Mouse (Mus musculus) layer of hippocampus, adult 8-10 months (tissue): Measurements from ENCODE around the gene Gne. TPM values are rescaled to one million over a fixed set of nuclear protein-coding genes. Genes with fewer than 3 reads are reported as not detected.
A peak's percentile ranks its signal among the peaks of the same experiment; 100 is the strongest.
"Not testable (repeated sequence)": the region's sequence is repeated elsewhere in the genome, so short reads cannot be mapped to it uniquely, and the experiment has no call there.

ENCODE experiments used
- DNase-seq, 2 experiments: peaks; one replicate each; pipeline ENCODE4 v3.0.0; 2022; ENCODE audit warnings: low spot score in 2 of 2
- total RNA-seq, 4 experiments: library from RNA; stranded (reverse); gene quantifications; 2 replicates each; pipeline ENCODE4 v1.2.4; 2022

Gne gene
- total RNA-seq, 4 experiments from 2014 or later = 50.7 to 61.6 (median 55.9) TPM

GRCm38 (mm10) chr4:44072873-44073441 lies 11.0 kb downstream of the Gne start:
- DNase-seq = no peak

GRCm38 (mm10) chr4:44072146-44072872 lies 11.7 kb downstream of the Gne start:
- DNase-seq = peak; percentile 85 to 87

- DNase-seq = no peak
Observed at GRCm38 (mm10) chr4:44071741-44072145, 12.2 kb downstream of the Gne start.

- no peak for DNase-seq
Observed at GRCm38 (mm10) chr4:44070641-44071040, 13.3 kb downstream of the Gne start.

GRCm38 (mm10) chr4:44069411-44069810 lies 14.6 kb downstream of the Gne start:
- DNase-seq = no peak

- no peak for DNase-seq
Observed at GRCm38 (mm10) chr4:44068736-44069135, 15.2 kb downstream of the Gne start.

GRCm38 (mm10) chr4:44066891-44067290 lies 17.1 kb downstream of the Gne start:
- DNase-seq = no peak

- peak; percentile 80 to 95 for DNase-seq
Observed at GRCm38 (mm10) chr4:44065355-44066025, 18.5 kb downstream of the Gne start.

- no peak for DNase-seq
Observed at GRCm38 (mm10) chr4:44062816-44063215, 21.2 kb downstream of the Gne start.

GRCm38 (mm10) chr4:44062062-44062461 lies 21.9 kb downstream of the Gne start:
- DNase-seq = no peak

- no peak for DNase-seq
Observed at GRCm38 (mm10) chr4:44059674-44060073, 24.3 kb downstream of the Gne start.

GRCm38 (mm10) chr4:44049812-44050211 lies 34.2 kb downstream of the Gne start:
- DNase-seq = no peak

- DNase-seq = no peak
Observed at GRCm38 (mm10) chr4:44046066-44046465, 37.9 kb downstream of the Gne start.

GRCm38 (mm10) chr4:44044685-44045356 lies 39.2 kb downstream of the Gne start:
- DNase-seq = no peak

- DNase-seq = not testable (repeated sequence)
Observed at GRCm38 (mm10) chr4:44043182-44043581, 40.8 kb downstream of the Gne start.

- no peak for DNase-seq
Observed at GRCm38 (mm10) chr4:44042429-44042828, 41.5 kb downstream of the Gne start.

- DNase-seq = no peak
Observed at GRCm38 (mm10) chr4:44040802-44041201, 43.2 kb downstream of the Gne start.

GRCm38 (mm10) chr4:44036455-44036854 lies 47.5 kb downstream of the Gne start:
- DNase-seq = no peak

GRCm38 (mm10) chr4:44031521-44031920 lies 52.5 kb downstream of the Gne start:
- peak in 1 of 2 experiments; percentile 37 for DNase-seq

GRCm38 (mm10) chr4:44029661-44030066 lies 54.3 kb downstream of the Gne start:
- no peak for DNase-seq

- peak; percentile 64 to 66 for DNase-seq
Observed at GRCm38 (mm10) chr4:44028303-44029135, 55.5 kb downstream of the Gne start.
